In genomic region chr11:21398464-21398863, GRCm38 (mm10) we compare ENCODE assay signal across 9 mouse cellular contexts. TPM values are rescaled to one million over a fixed set of nuclear protein-coding genes. Genes with fewer than 3 reads are reported as not detected.
DNase-seq lines count a peak whose midpoint lies in the region; ATAC-seq lines count a peak whose summit lies in the region.
"Had no signal": no experiment of that assay in that cellular context is flagged by ENCODE, and none has a peak within 500 bp of the region (broad histone marks: within the 10 kb centered on the region; RNA-seq: fewer than 3 reads in every experiment).

No protein-coding gene starts in this region.

- no peak overlapping the region for H3K9ac ChIP-seq in kidney, embryonic 16.5 days (replicated peaks; ENCODE audit: low read length)
- H3K9ac ChIP-seq in embryonic facial prominence, embryonic 14.5 days (ENCODE audit: low read depth, low read length), result no peak overlapping the region
- no peak overlapping the region for H3K9ac ChIP-seq in midbrain, embryonic 15.5 days
- H3K9ac ChIP-seq: liver, embryonic 14.5 days had no signal

- DNase-seq in kidney, adult 18-20 months, result peak; percentile 17
- peak; percentile 89 for DNase-seq in embryonic facial prominence, embryonic 14.5 days (ENCODE audit: low spot score)
- peak; percentile 64 to 80 for DNase-seq in heart, postnatal 10 days
- peak; percentile 65 for DNase-seq in lung, postnatal 10 days
- no peak for DNase-seq in adipocyte (ENCODE audit: low spot score)
- no peak for DNase-seq in retina, embryonic 14.5 days (ENCODE audit: low spot score)

- no peaks in the 10 kb centered on the region for H3K36me3 ChIP-seq in kidney, embryonic 16.5 days (ENCODE audit: insufficient read depth, low read length)
- no peaks in the 10 kb centered on the region for H3K36me3 ChIP-seq in embryonic facial prominence, embryonic 14.5 days (ENCODE audit: control insufficient read depth, insufficient read depth, low read length)
- H3K36me3 ChIP-seq in midbrain, embryonic 15.5 days (replicated peaks), result no peaks in the 10 kb centered on the region

- H3K4me2 ChIP-seq in kidney, embryonic 16.5 days (replicated peaks; ENCODE audit: low read depth, low read length), result no peak overlapping the region
- no peak overlapping the region for H3K4me2 ChIP-seq in embryonic facial prominence, embryonic 14.5 days (ENCODE audit: low read depth, low read length)
- H3K4me2 ChIP-seq in midbrain, embryonic 15.5 days, result no peak overlapping the region

- no peaks in the 10 kb centered on the region for H3K4me1 ChIP-seq in kidney, embryonic 16.5 days (ENCODE audit: insufficient read depth, low read length)
- H3K4me1 ChIP-seq in embryonic facial prominence, embryonic 14.5 days (ENCODE audit: control insufficient read depth, insufficient read depth, low read length), result no peaks in the 10 kb centered on the region
- H3K4me1 ChIP-seq in midbrain, embryonic 15.5 days, result no peaks in the 10 kb centered on the region

- no peaks in the 10 kb centered on the region; the same call in 1 of the 2 replicates for H3K9me3 ChIP-seq in kidney, embryonic 16.5 days (ENCODE audit: low read length)
- H3K9me3 ChIP-seq in embryonic facial prominence, embryonic 14.5 days (ENCODE audit: control insufficient read depth, low read length), result 0 out of 2 replicates have a peak, but pooled peaks cover 3% of the 10 kb centered on the region
- no peaks in the 10 kb centered on the region for H3K9me3 ChIP-seq in midbrain, embryonic 15.5 days

- no peak overlapping the region for H3K4me3 ChIP-seq in kidney, embryonic 16.5 days (ENCODE audit: low read length)
- H3K4me3 ChIP-seq in embryonic facial prominence, embryonic 14.5 days (ENCODE audit: low read depth, low read length), result no peak overlapping the region
- no peak overlapping the region for H3K4me3 ChIP-seq in midbrain, embryonic 15.5 days

- H3K27ac ChIP-seq in kidney, embryonic 16.5 days (ENCODE audit: low read length), result no peak overlapping the region
- H3K27ac ChIP-seq in embryonic facial prominence, embryonic 14.5 days (replicated peaks; ENCODE audit: low read depth, low read length), result no peak overlapping the region
- no peak overlapping the region for H3K27ac ChIP-seq in midbrain, embryonic 15.5 days
- H3K27ac ChIP-seq: liver, embryonic 14.5 days had no signal

- WGBS in kidney, embryonic 16.5 days, result 38% methylated on average over 7 of the region's 7 CpGs
- 34% methylated on average over 7 of the region's 7 CpGs for WGBS in embryonic facial prominence, embryonic 14.5 days
- WGBS in midbrain, embryonic 15.5 days, result 76% methylated on average over 7 of the region's 7 CpGs

- intact Hi-C loops in heart, postnatal 10 days (cut with DNase I), result no loop called here

- H3K27me3 ChIP-seq in kidney, embryonic 16.5 days (ENCODE audit: insufficient read depth, low read length), result no peaks in the 10 kb centered on the region
- H3K27me3 ChIP-seq in embryonic facial prominence, embryonic 14.5 days (replicated peaks; ENCODE audit: control insufficient read depth, insufficient read depth, low read length), result no peaks in the 10 kb centered on the region
- no peaks in the 10 kb centered on the region for H3K27me3 ChIP-seq in midbrain, embryonic 15.5 days (replicated peaks)

- no peak for ATAC-seq in kidney, embryonic 16.5 days (ENCODE audit: low FRiP score, low TSS enrichment)
- ATAC-seq in embryonic facial prominence, embryonic 14.5 days (ENCODE audit: low read depth), result peak; percentile 84
- no peak for ATAC-seq in midbrain, embryonic 15.5 days (replicated peaks)

RNA-seq across cellular contexts. Expression of gene Ugp2, which starts 27.5 kb away (rescaled TPM):
- 77.9 and 84.8 TPM in 2 replicates for polyA plus RNA-seq in kidney, embryonic 16.5 days (2015; fragmentation: Nextera tagmentation; extraction: Ambion mirVana)
- 119 and 128 TPM in 2 replicates for polyA plus RNA-seq in embryonic facial prominence, embryonic 14.5 days (2014; fragmentation: Nextera tagmentation; extraction: Ambion mirVana)
- 100 to 1,000 TPM; 187 to 190 TPM for total RNA-seq in heart, postnatal 10 days (2021)
- 58.8 and 60.4 TPM in 2 replicates for polyA plus RNA-seq in midbrain, embryonic 15.5 days (2015; fragmentation: Nextera tagmentation; extraction: Ambion mirVana)

Comparison
In these comparisons a context has a peak if more than half of its experiments do, and no peak if none do; other contexts are left out.
1. DNase-seq: peak in kidney, adult 18-20 months (single experiment), embryonic facial prominence, embryonic 14.5 days (single experiment), heart, postnatal 10 days (2 of 2) and lung, postnatal 10 days (single experiment); none in adipocyte (single experiment) and retina, embryonic 14.5 days (single experiment).